Mouse (Mus musculus) myocyte (in vitro differentiated cells): ENCODE results near the gene Acsbg2. TPM values are rescaled to one million over a fixed set of nuclear protein-coding genes. Genes with fewer than 3 reads are reported as not detected.

Experiments
- H3K27me3 ChIP-seq: one replicate; pipeline ENCODE4 v1.6.1; 2011; ENCODE audit not compliant: control insufficient read depth, insufficient read depth, insufficient read length
- H3K36me3 ChIP-seq: one replicate; pipeline ENCODE4 v1.6.1; 2011; ENCODE audit not compliant: control insufficient read depth, insufficient read depth
- H3K4me2 ChIP-seq: one replicate; pipeline ENCODE4 v1.6.1; 2011; ENCODE audit warnings: low read depth, control low read depth
- H3K4me3 ChIP-seq: one replicate; pipeline ENCODE4 v1.5.1; 2011; ENCODE audit warnings: mild to moderate bottlenecking, control low read depth, moderate library complexity
- H3K79me2 ChIP-seq: one replicate; pipeline ENCODE4 v1.6.1; 2011; ENCODE audit not compliant: control insufficient read depth, insufficient read depth
- H3ac ChIP-seq: one replicate; pipeline ENCODE4 v1.6.1; 2011; ENCODE audit not compliant: control insufficient read depth, insufficient read length
- CEBPB ChIP-seq: IDR thresholded peaks from 2 replicates; pipeline ENCODE4 v1.6.1; 2011; ENCODE audit warnings: mild to moderate bottlenecking, moderate library complexity; ENCODE audit not compliant: poor library complexity, insufficient read depth, severe bottlenecking
- E2F4 ChIP-seq: IDR thresholded peaks from one replicate; pipeline ENCODE4 v1.6.1; 2011; ENCODE audit warnings: mild to moderate bottlenecking, control low read depth, moderate library complexity; ENCODE audit not compliant: insufficient read depth
- MAX ChIP-seq: IDR thresholded peaks from one replicate; pipeline ENCODE4 v1.6.1; 2011; ENCODE audit warnings: low read depth, mild to moderate bottlenecking, control low read depth
- MYOD1 ChIP-seq, 3 experiments: IDR thresholded peaks; one replicate each; pipeline ENCODE4 v1.6.1; 2011; ENCODE audit warnings: control low read depth in 2 of 3, low read depth in 2 of 3, mild to moderate bottlenecking in 2 of 3, moderate library complexity in 1 of 3; ENCODE audit not compliant: insufficient read length in 2 of 3, control insufficient read depth in 1 of 3
- MYOG ChIP-seq, 3 experiments: IDR thresholded peaks; one replicate each; pipeline ENCODE4 v1.6.1; 2011; ENCODE audit warnings: control low read depth in 2 of 3, low read depth in 2 of 3, mild to moderate bottlenecking in 2 of 3; ENCODE audit not compliant: insufficient read length in 2 of 3, control insufficient read depth in 1 of 3, insufficient read depth in 1 of 3
- POLR2A ChIP-seq: IDR thresholded peaks from one replicate; pipeline ENCODE4 v1.6.1; 2011; ENCODE audit warnings: low read depth, mild to moderate bottlenecking, control low read depth, moderate library complexity; ENCODE audit not compliant: insufficient read length
- POLR2AphosphoS2 ChIP-seq: IDR thresholded peaks from one replicate; pipeline ENCODE4 v1.6.1; 2011; ENCODE audit warnings: low read depth, control low read depth; ENCODE audit not compliant: insufficient read length
- REST ChIP-seq: IDR thresholded peaks from one replicate; pipeline ENCODE4 v1.6.1; 2011; ENCODE audit warnings: mild to moderate bottlenecking, control low read depth, moderate library complexity; ENCODE audit not compliant: insufficient read depth, insufficient read length
- SRF ChIP-seq: IDR thresholded peaks from one replicate; pipeline ENCODE4 v1.6.1; 2011; ENCODE audit warnings: low read depth; ENCODE audit not compliant: control insufficient read depth, insufficient read length
- TCF12 ChIP-seq: IDR thresholded peaks from one replicate; pipeline ENCODE4 v1.6.1; 2011; ENCODE audit warnings: mild to moderate bottlenecking, control low read depth; ENCODE audit not compliant: poor library complexity, insufficient read depth, severe bottlenecking
- TCF3 ChIP-seq: IDR thresholded peaks from one replicate; pipeline ENCODE4 v1.6.1; 2011; ENCODE audit warnings: low read depth, control low read depth; ENCODE audit not compliant: insufficient read length
- USF1 ChIP-seq: IDR thresholded peaks from one replicate; pipeline ENCODE4 v1.6.1; 2011; ENCODE audit warnings: low read depth, mild to moderate bottlenecking, control low read depth, moderate library complexity
- polyA plus RNA-seq: library from polyadenylated mRNA; unstranded; fragments of >200 nt; fragmentation: generic; extraction: Trizol; gene quantifications from one replicate; pipeline ENCODE4 v1.2.1, GENCODE M21; 2012; ENCODE audit warnings: missing spikeins

Gene Acsbg2
- polyA plus RNA-seq, 1 experiment = not detected

DNA sequence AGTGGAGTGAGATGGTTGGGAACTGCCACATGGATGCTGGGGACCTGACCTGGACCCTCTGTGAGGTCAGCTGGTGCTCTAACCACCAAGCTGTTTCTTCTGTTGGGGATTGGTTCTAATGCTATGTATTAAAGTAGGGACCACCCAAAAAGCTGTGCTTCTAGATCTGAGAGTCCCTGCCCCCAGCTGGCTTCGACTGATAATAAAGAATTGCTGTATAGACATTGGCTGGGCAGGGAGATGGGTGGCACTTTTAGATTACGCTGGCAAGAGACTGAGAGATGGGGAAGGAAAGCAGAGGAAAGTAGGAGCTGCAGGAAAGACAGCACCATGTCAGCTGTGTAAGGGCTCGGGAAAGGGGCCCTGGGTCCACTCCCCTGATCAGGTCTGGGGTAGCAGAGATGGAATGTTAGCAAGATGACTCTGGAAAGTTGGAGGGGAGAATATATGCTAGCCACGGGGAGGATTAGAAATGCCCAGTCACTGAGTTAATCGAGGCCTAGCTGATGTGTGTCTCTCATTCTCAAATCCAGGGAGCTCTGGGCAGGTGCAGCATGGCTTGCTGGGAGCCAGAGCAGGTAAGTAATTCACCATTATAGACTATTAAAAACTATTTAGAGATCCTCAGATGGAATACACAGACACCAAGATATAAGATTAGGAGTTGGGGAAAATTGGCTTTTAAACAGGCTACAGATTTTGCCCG is 80.5 kb downstream of the Acsbg2 start:
- Histone ChIP-seq H3K27me3 (no peaks in the 10 kb centered on the region), H3K4me2 (no peak overlapping the region), H3K79me2 (no peaks in the 10 kb centered on the region), H3ac (no peak overlapping the region), H3K4me3 (no peak overlapping the region), H3K36me3 (no peaks in the 10 kb centered on the region)
- TF ChIP-seq SRF (no peak), E2F4 (no peak), USF1 (no peak), MYOD1 (IDR thresholded peaks at IDR 0.05; ENCODE audit: control insufficient read depth in 1 of 3, insufficient read length in 2 of 3, low read depth in 2 of 3) (no peak), REST (no peak), TCF12 (no peak), CEBPB (no peak), MAX (no peak), TCF3 (no peak), POLR2AphosphoS2 (no peak), MYOG (IDR thresholded peaks at IDR 0.05; ENCODE audit: control insufficient read depth in 1 of 3, insufficient read depth in 1 of 3, insufficient read length in 2 of 3, low read depth in 2 of 3) (no peak), POLR2A (no peak)

Other genes starting within 250 kb of the Acsbg2 start
- gene Lonp1, start 247.6 kb downstream of the Acsbg2 start, polyA plus RNA-seq = 278 TPM
- 0.16 TPM for gene Catsperd, start 246.3 kb downstream of the Acsbg2 start, polyA plus RNA-seq
- 70.0 TPM for gene Ranbp3, start 201.2 kb downstream of the Acsbg2 start, polyA plus RNA-seq
- 469 TPM for gene Ndufa11, start 156.7 kb downstream of the Acsbg2 start, polyA plus RNA-seq
- gene Vmac, start 156.4 kb downstream of the Acsbg2 start, polyA plus RNA-seq = 6.5 TPM
- 0.78 TPM for gene Nrtn, start 116.9 kb downstream of the Acsbg2 start, polyA plus RNA-seq
- 38.7 TPM for gene Dus3l, start 109.7 kb downstream of the Acsbg2 start, polyA plus RNA-seq
- 0.16 TPM for gene Prr22, start 104.2 kb downstream of the Acsbg2 start, polyA plus RNA-seq
- gene Rfx2, start 43.4 kb downstream of the Acsbg2 start, polyA plus RNA-seq = 4.4 TPM
- 0.01 TPM for gene 1700061G19Rik, start 1.0 kb upstream of the Acsbg2 start, polyA plus RNA-seq
- 28.5 TPM for gene Mllt1, start 61.0 kb upstream of the Acsbg2 start, polyA plus RNA-seq
- not detected for gene Acer1, start 107.7 kb upstream of the Acsbg2 start, polyA plus RNA-seq
- 154 TPM for gene Clpp, start 115.9 kb upstream of the Acsbg2 start, polyA plus RNA-seq
- gene Alkbh7, start 122.9 kb upstream of the Acsbg2 start, polyA plus RNA-seq = 61.9 TPM
- 1.1 TPM for gene Pspn, start 125.6 kb upstream of the Acsbg2 start, polyA plus RNA-seq
- gene Gtf2f1, start 136.8 kb upstream of the Acsbg2 start, polyA plus RNA-seq = 61.6 TPM
- 0.04 TPM for gene Gm17949, start 137.0 kb upstream of the Acsbg2 start, polyA plus RNA-seq
- gene Khsrp, start 157.1 kb upstream of the Acsbg2 start, polyA plus RNA-seq = 42.5 TPM
- not detected for gene Slc25a41, start 167.2 kb upstream of the Acsbg2 start, polyA plus RNA-seq
- gene Crb3, start 184.7 kb upstream of the Acsbg2 start, polyA plus RNA-seq = not detected
- gene Slc25a23, start 185.4 kb upstream of the Acsbg2 start, polyA plus RNA-seq = 2.2 TPM
- gene Dennd1c, start 204.1 kb upstream of the Acsbg2 start, polyA plus RNA-seq = 0.04 TPM
- 0.14 TPM for gene Tubb4a, start 213.3 kb upstream of the Acsbg2 start, polyA plus RNA-seq
- 7.0 TPM for gene Tnfsf9, start 230.9 kb upstream of the Acsbg2 start, polyA plus RNA-seq